Mouse (Mus musculus): Measurements from ENCODE around the gene Pif1.

DNA sequence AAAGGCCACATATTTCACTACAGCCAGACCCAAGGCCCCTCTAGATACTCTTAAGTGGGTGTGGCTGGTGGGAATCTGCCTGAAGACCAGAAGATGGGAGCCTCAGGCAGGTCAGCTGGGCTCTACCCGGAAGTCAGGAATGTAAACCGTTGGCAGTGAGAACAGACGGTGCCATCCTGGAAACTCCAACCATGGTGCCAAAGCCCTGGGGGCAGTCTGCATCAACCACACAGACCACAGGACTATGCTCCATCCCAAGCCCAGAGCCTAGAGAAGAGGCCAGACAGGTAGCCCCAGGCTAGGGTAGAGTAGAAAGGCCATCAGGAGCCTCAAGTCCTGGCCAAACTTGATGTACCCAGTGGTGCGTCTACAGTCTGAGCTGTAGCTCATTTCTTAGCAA is 31.3 kb upstream of the Pif1 start:
- no peak for TF ChIP-seq POLR2A (IDR thresholded peaks at IDR 0.05; ENCODE audit: low read depth, low read length)
- no peak for TF ChIP-seq CTCF (IDR thresholded peaks at IDR 0.05; ENCODE audit: borderline replicate concordance, insufficient read depth, low read length)
